Mouse (Mus musculus): Measurements from ENCODE around the gene Itpkb. TPM values are rescaled to one million over a fixed set of nuclear protein-coding genes. Genes with fewer than 3 reads are reported as not detected.

The Itpkb gene
- polyA plus RNA-seq, 1 experiment from 2014 or later = 7.2 TPM

DNA sequence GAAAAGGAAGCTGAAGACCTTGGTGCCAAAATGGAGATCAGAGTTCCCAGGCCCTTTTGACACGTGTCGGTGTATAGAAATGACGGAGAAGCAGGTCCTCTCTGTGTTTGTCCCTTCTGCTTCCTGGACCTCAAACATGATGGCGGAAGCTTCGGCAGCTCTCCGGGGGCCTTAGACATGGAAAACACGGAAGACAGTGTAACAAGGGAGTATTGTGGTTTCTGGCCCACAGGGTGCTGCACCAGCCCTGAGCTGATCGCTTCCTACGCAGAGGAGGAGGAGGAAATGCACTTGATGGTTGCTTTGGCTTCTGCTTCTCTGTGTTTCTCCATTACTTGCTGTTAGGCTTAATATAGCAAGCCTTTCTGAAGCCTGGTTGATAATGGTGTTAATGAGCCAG lies 34.2 kb upstream of the Itpkb start:
- Histone ChIP-seq H3K9ac (ENCODE audit: low read length) (no peak overlapping the region), H3K36me3 (ENCODE audit: control insufficient read depth, insufficient read depth, low read length) (no peaks in the 10 kb centered on the region), H3K27ac (replicated peaks; ENCODE audit: low read depth, low read length) (no peak overlapping the region), H3K4me3 (ENCODE audit: low read depth, low read length) (no peak overlapping the region), H3K4me1 (ENCODE audit: control insufficient read depth, insufficient read depth, low read length) (peaks cover 6% of the 10 kb centered on the region; the same call in 1 of the 2 replicates), H3K4me2 (ENCODE audit: low read depth, severe bottlenecking) (no peak overlapping the region), H3K27me3 (ENCODE audit: control insufficient read depth, insufficient read depth, low read length) (no peaks in the 10 kb centered on the region), H3K9me3 (ENCODE audit: control insufficient read depth, low read length) (no peaks in the 10 kb centered on the region)
- DNase-seq (ENCODE audit: low spot score) = no peak
- ATAC-seq (ENCODE audit: insufficient number of reproducible peaks, low FRiP score, low TSS enrichment, low read depth) = no peak
- 94% methylated on average over 9 of the region's 9 CpGs for WGBS

- Histone ChIP-seq H3K4me1 (ENCODE audit: control insufficient read depth, insufficient read depth, low read length) (peaks cover 6% of the 10 kb centered on the region; the same call in 1 of the 2 replicates), H3K9ac (ENCODE audit: low read length) (no peak overlapping the region), H3K9me3 (ENCODE audit: control insufficient read depth, low read length) (no peaks in the 10 kb centered on the region), H3K4me2 (ENCODE audit: low read depth, severe bottlenecking) (no peak overlapping the region), H3K27me3 (ENCODE audit: control insufficient read depth, insufficient read depth, low read length) (no peaks in the 10 kb centered on the region), H3K4me3 (ENCODE audit: low read depth, low read length) (no peak overlapping the region), H3K27ac (replicated peaks; ENCODE audit: low read depth, low read length) (no peak overlapping the region), H3K36me3 (ENCODE audit: control insufficient read depth, insufficient read depth, low read length) (no peaks in the 10 kb centered on the region)
- no peak for DNase-seq (ENCODE audit: low spot score)
- WGBS = 94% methylated on average over 4 of the region's 4 CpGs
- ATAC-seq (ENCODE audit: insufficient number of reproducible peaks, low FRiP score, low TSS enrichment, low read depth) = no peak
Measured at GRCm38 (mm10) chr1:180299697-180300096, 30.6 kb upstream of the Itpkb start.

DNA sequence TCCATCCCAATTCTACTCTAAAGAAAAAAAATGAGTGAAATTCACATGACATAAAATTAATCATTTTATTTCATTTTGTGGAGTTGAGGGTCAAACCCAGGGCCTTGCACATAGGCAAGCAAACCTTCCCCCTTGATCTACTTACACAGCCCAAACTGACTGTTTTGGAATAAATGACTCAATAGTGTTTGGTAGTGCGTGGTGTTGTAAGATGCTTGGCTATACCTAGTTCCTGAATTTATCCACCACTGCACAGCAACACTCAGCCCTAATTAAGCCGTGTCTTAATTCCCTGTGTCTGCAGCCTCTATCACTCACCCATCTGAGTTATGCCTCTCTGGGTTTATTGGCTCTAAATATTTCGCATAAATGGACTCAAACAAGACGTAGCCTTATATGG lies 30.0 kb upstream of the Itpkb start:
- Histone ChIP-seq H3K4me2 (ENCODE audit: low read depth, severe bottlenecking) (no peak overlapping the region), H3K36me3 (ENCODE audit: control insufficient read depth, insufficient read depth, low read length) (no peaks in the 10 kb centered on the region), H3K4me1 (ENCODE audit: control insufficient read depth, insufficient read depth, low read length) (peaks cover 6% of the 10 kb centered on the region; the same call in 1 of the 2 replicates), H3K9me3 (ENCODE audit: control insufficient read depth, low read length) (no peaks in the 10 kb centered on the region), H3K4me3 (ENCODE audit: low read depth, low read length) (no peak overlapping the region), H3K9ac (ENCODE audit: low read length) (no peak overlapping the region), H3K27ac (replicated peaks; ENCODE audit: low read depth, low read length) (no peak overlapping the region), H3K27me3 (ENCODE audit: control insufficient read depth, insufficient read depth, low read length) (no peaks in the 10 kb centered on the region)
- 90% methylated on average over 4 of the region's 4 CpGs for WGBS
- no peak for ATAC-seq (ENCODE audit: insufficient number of reproducible peaks, low FRiP score, low TSS enrichment, low read depth)
- no peak for DNase-seq (ENCODE audit: low spot score)

GRCm38 (mm10) chr1:180300997-180301396 lies 29.3 kb upstream of the Itpkb start:
- Histone ChIP-seq H3K4me3 (ENCODE audit: low read depth, low read length) (no peak overlapping the region), H3K27me3 (ENCODE audit: control insufficient read depth, insufficient read depth, low read length) (no peaks in the 10 kb centered on the region), H3K9ac (ENCODE audit: low read length) (no peak overlapping the region), H3K27ac (replicated peaks; ENCODE audit: low read depth, low read length) (no peak overlapping the region), H3K4me1 (ENCODE audit: control insufficient read depth, insufficient read depth, low read length) (peaks cover 6% of the 10 kb centered on the region; the same call in 1 of the 2 replicates), H3K9me3 (ENCODE audit: control insufficient read depth, low read length) (no peaks in the 10 kb centered on the region), H3K4me2 (ENCODE audit: low read depth, severe bottlenecking) (no peak overlapping the region), H3K36me3 (ENCODE audit: control insufficient read depth, insufficient read depth, low read length) (no peaks in the 10 kb centered on the region)
- 44% methylated on average over 4 of the region's 4 CpGs for WGBS
- ATAC-seq (ENCODE audit: insufficient number of reproducible peaks, low FRiP score, low TSS enrichment, low read depth) (no peak), DNase-seq (ENCODE audit: low spot score) (no peak)

GRCm38 (mm10) chr1:180302253-180303120 lies 27.8 kb upstream of the Itpkb start:
- no peak overlapping the region for H3K4me3 ChIP-seq (ENCODE audit: low read depth, low read length)
- no peaks in the 10 kb centered on the region for H3K36me3 ChIP-seq (ENCODE audit: control insufficient read depth, insufficient read depth, low read length)
- no peaks in the 10 kb centered on the region for H3K27me3 ChIP-seq (ENCODE audit: control insufficient read depth, insufficient read depth, low read length)
- no peak overlapping the region for H3K9ac ChIP-seq (ENCODE audit: low read length)
- H3K4me2 ChIP-seq (ENCODE audit: low read depth, severe bottlenecking) = no peak overlapping the region
- no peak for ATAC-seq (ENCODE audit: insufficient number of reproducible peaks, low FRiP score, low TSS enrichment, low read depth)
- H3K27ac ChIP-seq (replicated peaks; ENCODE audit: low read depth, low read length) = no peak overlapping the region
- 72% methylated on average over 12 of the region's 12 CpGs for WGBS
- H3K9me3 ChIP-seq (ENCODE audit: control insufficient read depth, low read length) = no peaks in the 10 kb centered on the region
- peaks cover 6% of the 10 kb centered on the region; the same call in 1 of the 2 replicates for H3K4me1 ChIP-seq (ENCODE audit: control insufficient read depth, insufficient read depth, low read length)
- no peak for DNase-seq (ENCODE audit: low spot score)

- DNase-seq (ENCODE audit: low spot score) (no peak), ATAC-seq (ENCODE audit: insufficient number of reproducible peaks, low FRiP score, low TSS enrichment, low read depth) (no peak)
- Histone ChIP-seq H3K36me3 (ENCODE audit: control insufficient read depth, insufficient read depth, low read length) (no peaks in the 10 kb centered on the region), H3K27me3 (ENCODE audit: control insufficient read depth, insufficient read depth, low read length) (no peaks in the 10 kb centered on the region), H3K4me3 (ENCODE audit: low read depth, low read length) (no peak overlapping the region), H3K27ac (replicated peaks; ENCODE audit: low read depth, low read length) (no peak overlapping the region), H3K4me2 (ENCODE audit: low read depth, severe bottlenecking) (no peak overlapping the region), H3K9me3 (ENCODE audit: control insufficient read depth, low read length) (no peaks in the 10 kb centered on the region), H3K4me1 (ENCODE audit: control insufficient read depth, insufficient read depth, low read length) (peaks cover 6% of the 10 kb centered on the region; the same call in 1 of the 2 replicates), H3K9ac (ENCODE audit: low read length) (no peak overlapping the region)
- 79% methylated on average over 5 of the region's 5 CpGs for WGBS
Measured at GRCm38 (mm10) chr1:180303600-180303999, 26.7 kb upstream of the Itpkb start.

DNA sequence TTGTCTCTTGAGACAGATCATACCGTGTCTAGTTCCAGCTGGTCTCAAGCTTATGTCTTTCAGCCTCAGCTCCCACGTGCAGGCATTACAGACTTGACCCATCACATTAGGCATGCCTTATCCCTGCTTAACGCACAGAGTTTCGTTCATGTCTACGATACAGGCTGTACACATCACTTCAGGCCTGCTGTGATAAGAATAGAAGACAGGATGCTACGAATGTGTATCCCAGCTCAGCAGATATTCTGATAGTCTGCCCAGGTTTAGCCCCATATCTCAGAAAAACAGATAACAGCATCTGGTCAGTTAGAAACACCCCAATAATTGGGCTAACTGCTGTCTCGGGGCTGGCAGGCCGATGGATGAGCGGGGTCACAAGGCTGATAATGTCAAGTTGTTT lies 23.4 kb upstream of the Itpkb start:
- Histone ChIP-seq H3K4me1 (ENCODE audit: control insufficient read depth, insufficient read depth, low read length) (no peaks in the 10 kb centered on the region), H3K4me3 (ENCODE audit: low read depth, low read length) (no peak overlapping the region), H3K36me3 (ENCODE audit: control insufficient read depth, insufficient read depth, low read length) (no peaks in the 10 kb centered on the region), H3K4me2 (ENCODE audit: low read depth, severe bottlenecking) (no peak overlapping the region), H3K9ac (ENCODE audit: low read length) (no peak overlapping the region), H3K9me3 (ENCODE audit: control insufficient read depth, low read length) (no peaks in the 10 kb centered on the region), H3K27ac (replicated peaks; ENCODE audit: low read depth, low read length) (no peak overlapping the region), H3K27me3 (ENCODE audit: control insufficient read depth, insufficient read depth, low read length) (no peaks in the 10 kb centered on the region)
- ATAC-seq (ENCODE audit: insufficient number of reproducible peaks, low FRiP score, low TSS enrichment, low read depth) (no peak), DNase-seq (ENCODE audit: low spot score) (no peak)
- 85% methylated on average over 9 of the region's 9 CpGs for WGBS

DNA sequence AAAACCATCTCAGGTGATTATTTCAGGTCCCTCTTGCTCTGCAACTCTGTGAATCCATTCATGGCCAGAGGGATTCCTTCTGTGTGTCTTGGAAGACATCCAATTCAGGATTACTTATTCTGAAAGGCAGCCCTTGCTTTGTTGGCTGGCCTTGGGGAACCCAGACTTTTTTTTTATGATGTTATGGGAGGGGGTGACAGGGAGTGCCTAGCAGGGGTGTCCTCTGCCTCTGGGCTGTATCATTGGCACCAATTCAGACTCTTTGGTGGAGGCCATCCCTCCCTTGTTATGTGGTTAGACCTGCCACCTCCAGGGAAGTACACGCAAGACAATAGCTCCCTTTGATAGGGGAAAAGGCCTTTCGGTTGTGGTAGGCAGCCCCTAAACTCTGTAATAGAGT lies 22.6 kb upstream of the Itpkb start:
- no peak for ATAC-seq (ENCODE audit: insufficient number of reproducible peaks, low FRiP score, low TSS enrichment, low read depth)
- WGBS = 77% methylated on average over 2 of the region's 2 CpGs
- no peak for DNase-seq (ENCODE audit: low spot score)

More for the DNA sequence above, 22.6 kb upstream of the Itpkb start:
- Histone ChIP-seq H3K4me1 (ENCODE audit: control insufficient read depth, insufficient read depth, low read length) (no peaks in the 10 kb centered on the region), H3K4me2 (ENCODE audit: low read depth, severe bottlenecking) (no peak overlapping the region), H3K9me3 (ENCODE audit: control insufficient read depth, low read length) (no peaks in the 10 kb centered on the region), H3K36me3 (ENCODE audit: control insufficient read depth, insufficient read depth, low read length) (no peaks in the 10 kb centered on the region), H3K27me3 (ENCODE audit: control insufficient read depth, insufficient read depth, low read length) (no peaks in the 10 kb centered on the region), H3K4me3 (ENCODE audit: low read depth, low read length) (no peak overlapping the region), H3K9ac (ENCODE audit: low read length) (no peak overlapping the region), H3K27ac (replicated peaks; ENCODE audit: low read depth, low read length) (no peak overlapping the region)
